Mouse (Mus musculus) embryonic facial prominence, embryonic 10.5 days (tissue): Measurements from ENCODE around the gene Nampt. TPM values are rescaled to one million over a fixed set of nuclear protein-coding genes. Genes with fewer than 3 reads are reported as not detected.

Source experiments
- DNase-seq: peaks from one replicate; pipeline ENCODE4 v3.0.0-alpha.2; 2017; ENCODE audit warnings: low spot score
- H3K27ac ChIP-seq: fragments of 300-500 bp; sonication (generic); replicated peaks from 2 replicates; pipeline ENCODE4 v1.5.1; 2016; ENCODE audit warnings: mild to moderate bottlenecking
- H3K27me3 ChIP-seq: fragments of 300-500 bp; sonication (generic); replicated peaks from 2 replicates; pipeline ENCODE4 v1.6.1; 2016; ENCODE audit warnings: low read depth, mild to moderate bottlenecking; ENCODE audit not compliant: poor library complexity, severe bottlenecking
- H3K36me3 ChIP-seq: fragments of 300-500 bp; sonication (generic); replicated peaks from 2 replicates; pipeline ENCODE4 v1.6.1; 2016; ENCODE audit warnings: mild to moderate bottlenecking, moderate library complexity
- H3K4me1 ChIP-seq: fragments of 300-500 bp; sonication (generic); 2 replicates; pipeline ENCODE4 v1.6.1; 2016
- H3K4me3 ChIP-seq: fragments of 300-500 bp; sonication (generic); 2 replicates; pipeline ENCODE4 v1.5.1; 2016; ENCODE audit warnings: mild to moderate bottlenecking, moderate library complexity
- H3K9me3 ChIP-seq: fragments of 300-500 bp; sonication (generic); 2 replicates; pipeline ENCODE4 v1.6.1; 2016; ENCODE audit warnings: mild to moderate bottlenecking
- WGBS: fragments of 180-500 bp; shearing (Covaris S2); methylation state at CpG from one replicate; pipeline ENCODE4 v1.1.7; 2016; 5-methylcytosine and 5-hydroxymethylcytosine counted together
- polyA plus RNA-seq: library from polyadenylated mRNA; unstranded; fragments of >200 nt; fragmentation: Nextera tagmentation; extraction: Ambion mirVana; gene quantifications from 2 replicates; pipeline ENCODE4 v1.2.1, GENCODE M21; 2016

The Nampt gene
- polyA plus RNA-seq, 1 experiment from 2014 or later = 37.6 TPM

GRCm38 (mm10) chr12:32855398-32855797 is 36.1 kb downstream of the Nampt start:
- Histone ChIP-seq H3K27me3 (no peaks in the 10 kb centered on the region), H3K27ac (no peak overlapping the region), H3K4me3 (no peak overlapping the region), H3K9me3 (no peaks in the 10 kb centered on the region), H3K4me1 (peaks cover 3% of the 10 kb centered on the region; the same call in 1 of the 2 replicates), H3K36me3 (peaks cover 30% of the 10 kb centered on the region)
- WGBS = 89% methylated on average over 4 of the region's 4 CpGs
- DNase-seq = no peak

- Histone ChIP-seq H3K4me1 (peaks cover 5% of the 10 kb centered on the region; the same call in 1 of the 2 replicates), H3K27ac (no peak overlapping the region), H3K27me3 (no peaks in the 10 kb centered on the region), H3K4me3 (no peak overlapping the region), H3K36me3 (peaks cover 17% of the 10 kb centered on the region), H3K9me3 (no peaks in the 10 kb centered on the region)
- WGBS = 88% methylated on average over 14 of the region's 14 CpGs
- no peak for DNase-seq
Observed at GRCm38 (mm10) chr12:32856707-32857511, 37.6 kb downstream of the Nampt start.

- DNase-seq = no peak
Observed at GRCm38 (mm10) chr12:32858444-32858843, 39.1 kb downstream of the Nampt start.

GRCm38 (mm10) chr12:32860820-32861219 is 41.5 kb downstream of the Nampt start:
- Histone ChIP-seq H3K4me3 (no peak overlapping the region), H3K9me3 (no peaks in the 10 kb centered on the region), H3K27me3 (no peaks in the 10 kb centered on the region), H3K4me1 (peaks cover 5% of the 10 kb centered on the region; the same call in 1 of the 2 replicates), H3K36me3 (no peaks in the 10 kb centered on the region), H3K27ac (no peak overlapping the region)
- DNase-seq = no peak
- WGBS = 89% methylated on average over 5 of the region's 5 CpGs

More at GRCm38 (mm10) chr12:32858444-32858843, 39.1 kb downstream of the Nampt start:
- 69% methylated on average over 1 of the region's 1 CpGs for WGBS
- Histone ChIP-seq H3K36me3 (peaks cover 6% of the 10 kb centered on the region), H3K27me3 (no peaks in the 10 kb centered on the region), H3K4me3 (no peak overlapping the region), H3K27ac (no peak overlapping the region), H3K9me3 (no peaks in the 10 kb centered on the region), H3K4me1 (peaks cover 5% of the 10 kb centered on the region; the same call in 1 of the 2 replicates)

- H3K9me3 ChIP-seq = no peaks in the 10 kb centered on the region
- no peaks in the 10 kb centered on the region for H3K27me3 ChIP-seq
- H3K36me3 ChIP-seq = no peaks in the 10 kb centered on the region
- DNase-seq = no peak
- H3K27ac ChIP-seq = no peak overlapping the region
- no peak overlapping the region for H3K4me3 ChIP-seq
- no peaks in the 10 kb centered on the region for H3K4me1 ChIP-seq
- 88% methylated on average over 5 of the region's 5 CpGs for WGBS
Observed at GRCm38 (mm10) chr12:32870815-32871214, 51.5 kb downstream of the Nampt start.

- Histone ChIP-seq H3K4me1 (0 out of 2 replicates have a peak, but pooled peaks cover 2% of the 10 kb centered on the region), H3K27me3 (no peaks in the 10 kb centered on the region), H3K9me3 (no peaks in the 10 kb centered on the region), H3K4me3 (no peak overlapping the region), H3K27ac (no peak overlapping the region), H3K36me3 (no peaks in the 10 kb centered on the region)
- 91% methylated on average over 9 of the region's 9 CpGs for WGBS
- no peak for DNase-seq
Observed at GRCm38 (mm10) chr12:32877500-32877899, 58.2 kb downstream of the Nampt start.

- no peaks in the 10 kb centered on the region for H3K9me3 ChIP-seq
- H3K4me3 ChIP-seq = no peak overlapping the region
- no peak overlapping the region for H3K27ac ChIP-seq
- no peak for DNase-seq
- H3K36me3 ChIP-seq = no peaks in the 10 kb centered on the region
- WGBS = 84% methylated on average over 11 of the region's 11 CpGs
- H3K27me3 ChIP-seq = no peaks in the 10 kb centered on the region
- 0 out of 2 replicates have a peak, but pooled peaks cover 2% of the 10 kb centered on the region for H3K4me1 ChIP-seq
Observed at GRCm38 (mm10) chr12:32877964-32878571, 58.7 kb downstream of the Nampt start.

GRCm38 (mm10) chr12:32879371-32879770 is 60.0 kb downstream of the Nampt start:
- H3K4me3 ChIP-seq = no peak overlapping the region
- H3K27ac ChIP-seq = no peak overlapping the region
- H3K9me3 ChIP-seq = no peaks in the 10 kb centered on the region
- H3K4me1 ChIP-seq = 0 out of 2 replicates have a peak, but pooled peaks cover 2% of the 10 kb centered on the region
- DNase-seq = no peak
- no peaks in the 10 kb centered on the region for H3K27me3 ChIP-seq
- no peaks in the 10 kb centered on the region for H3K36me3 ChIP-seq
- WGBS = 86% methylated on average over 3 of the region's 3 CpGs

- H3K4me3 ChIP-seq = no peak overlapping the region
- H3K4me1 ChIP-seq = 0 out of 2 replicates have a peak, but pooled peaks cover 2% of the 10 kb centered on the region
- H3K9me3 ChIP-seq = no peaks in the 10 kb centered on the region
- no peak for DNase-seq
- no peak overlapping the region for H3K27ac ChIP-seq
- H3K27me3 ChIP-seq = no peaks in the 10 kb centered on the region
- no peaks in the 10 kb centered on the region for H3K36me3 ChIP-seq
- 78% methylated on average over 9 of the region's 9 CpGs for WGBS
Observed at GRCm38 (mm10) chr12:32884356-32884755, 65.0 kb downstream of the Nampt start.

- WGBS = 72% methylated on average over 2 of the region's 2 CpGs
- no peak for DNase-seq
- Histone ChIP-seq H3K36me3 (no peaks in the 10 kb centered on the region), H3K4me1 (0 out of 2 replicates have a peak, but pooled peaks cover under 1% of the 10 kb centered on the region), H3K9me3 (no peaks in the 10 kb centered on the region), H3K27me3 (no peaks in the 10 kb centered on the region), H3K27ac (no peak overlapping the region), H3K4me3 (no peak overlapping the region)
Observed at GRCm38 (mm10) chr12:32885041-32885440, 65.7 kb downstream of the Nampt start.

GRCm38 (mm10) chr12:32886353-32886752 is 67.0 kb downstream of the Nampt start:
- 93% methylated on average over 2 of the region's 2 CpGs for WGBS
- no peak for DNase-seq
- Histone ChIP-seq H3K27me3 (no peaks in the 10 kb centered on the region), H3K36me3 (no peaks in the 10 kb centered on the region), H3K9me3 (no peaks in the 10 kb centered on the region), H3K27ac (no peak overlapping the region), H3K4me1 (no peaks in the 10 kb centered on the region), H3K4me3 (no peak overlapping the region)

GRCm38 (mm10) chr12:32888226-32888625 is 68.9 kb downstream of the Nampt start:
- 88% methylated on average over 3 of the region's 3 CpGs for WGBS
- peaks cover 1% of the 10 kb centered on the region; the same call in 1 of the 2 replicates for H3K4me1 ChIP-seq

GRCm38 (mm10) chr12:32889846-32890245 is 70.5 kb downstream of the Nampt start:
- H3K36me3 ChIP-seq = no peaks in the 10 kb centered on the region
- peaks cover 6% of the 10 kb centered on the region; the same call in 1 of the 2 replicates for H3K4me1 ChIP-seq
- no peaks in the 10 kb centered on the region for H3K9me3 ChIP-seq
- no peak overlapping the region for H3K4me3 ChIP-seq
- H3K27me3 ChIP-seq = no peaks in the 10 kb centered on the region
- 84% methylated on average over 5 of the region's 5 CpGs for WGBS
- no peak overlapping the region for H3K27ac ChIP-seq
- no peak for DNase-seq

More at GRCm38 (mm10) chr12:32888226-32888625, 68.9 kb downstream of the Nampt start:
- no peak overlapping the region for H3K27ac ChIP-seq
- no peaks in the 10 kb centered on the region for H3K36me3 ChIP-seq
- no peak overlapping the region for H3K4me3 ChIP-seq
- no peaks in the 10 kb centered on the region for H3K27me3 ChIP-seq
- H3K9me3 ChIP-seq = no peaks in the 10 kb centered on the region
- no peak for DNase-seq
